Mouse (Mus musculus) B cell, adult 67 days (primary cell): Measurements from ENCODE around the gene Shc4. TPM values are rescaled to one million over a fixed set of nuclear protein-coding genes. Genes with fewer than 3 reads are reported as not detected.

ENCODE experiments used
- total RNA-seq, 2 experiments: library from RNA; stranded (reverse); gene quantifications; 4 replicates each; pipeline ENCODE4 v1.2.4; 2023

Shc4 gene
- total RNA-seq, result under 1 TPM; 0.21 to 0.35 TPM

GRCm38 (mm10) chr2:125724086-125724430 is at the start of gene Shc4:
TSS of gene Shc4 (minus strand) at chr2:125724148.

GRCm38 (mm10) chr2:125672957-125673631 is 50.9 kb downstream of the Shc4 start, which contains the start of gene Eid1:
TSS of gene Eid1 (plus strand) at chr2:125673095.

GRCm38 (mm10) chr2:125624837-125625351 is 99.1 kb downstream of the Shc4 start, which contains the start of gene Cep152:
TSS of gene Cep152 (minus strand) at chr2:125625113.

Other genes starting within 250 kb of the Shc4 start
- gene Gm9913, start 219.1 kb downstream of the Shc4 start, total RNA-seq, result not detected
- not detected for gene Fbn1, start 216.2 kb downstream of the Shc4 start, total RNA-seq
- 10 to 100 TPM; 19.7 to 20.7 TPM for gene Cep152, start 99.0 kb downstream of the Shc4 start, total RNA-seq
- gene Eid1, start 51.1 kb downstream of the Shc4 start, total RNA-seq, result 10 to 100 TPM; 36.6 to 37.1 TPM
- gene Secisbp2l, start 58.7 kb upstream of the Shc4 start, total RNA-seq, result 10 to 100 TPM; 54.9 to 58.5 TPM
- gene Galk2, start 135.0 kb upstream of the Shc4 start, total RNA-seq, result 10 to 100 TPM; 23.1 to 24.7 TPM
- 10 to 100 TPM; 58.9 to 70.3 TPM for gene Cops2, start 135.0 kb upstream of the Shc4 start, total RNA-seq